Mouse (Mus musculus) embryonic facial prominence, embryonic 12.5 days (tissue): Measurements from ENCODE around the gene Hoxc6. TPM values are rescaled to one million over a fixed set of nuclear protein-coding genes. Genes with fewer than 3 reads are reported as not detected.

Experiments used
- ATAC-seq: fragments of 200-750 bp; cut with Nextera tagmentation; 2 replicates; pipeline ENCODE4 v1.8.0; 2017; ENCODE audit not compliant: insufficient number of reproducible peaks, insufficient read depth, low FRiP score, low TSS enrichment
- H3K27ac ChIP-seq: fragments of 300-500 bp; sonication (generic); 2 replicates; pipeline ENCODE4 v1.5.1; 2016; ENCODE audit warnings: mild to moderate bottlenecking
- H3K27me3 ChIP-seq: fragments of 300-500 bp; sonication (generic); 2 replicates; pipeline ENCODE4 v1.6.1; 2016; ENCODE audit warnings: mild to moderate bottlenecking, moderate library complexity
- H3K36me3 ChIP-seq: fragments of 300-500 bp; sonication (generic); 2 replicates; pipeline ENCODE4 v1.6.1; 2016; ENCODE audit warnings: mild to moderate bottlenecking
- H3K4me1 ChIP-seq: fragments of 300-500 bp; sonication (generic); 2 replicates; pipeline ENCODE4 v1.6.1; 2016
- H3K4me2 ChIP-seq: fragments of 300-500 bp; sonication (generic); replicated peaks from 2 replicates; pipeline ENCODE4 v1.6.1; 2016; ENCODE audit warnings: mild to moderate bottlenecking, moderate library complexity
- H3K4me3 ChIP-seq: fragments of 300-500 bp; sonication (generic); 2 replicates; pipeline ENCODE4 v1.5.1; 2016; ENCODE audit warnings: mild to moderate bottlenecking
- H3K9ac ChIP-seq: fragments of 300-500 bp; sonication (generic); 2 replicates; pipeline ENCODE4 v1.6.1; 2016; ENCODE audit warnings: mild to moderate bottlenecking, moderate library complexity
- H3K9me3 ChIP-seq: fragments of 300-500 bp; sonication (generic); 2 replicates; pipeline ENCODE4 v1.6.1; 2016; ENCODE audit warnings: mild to moderate bottlenecking, moderate library complexity
- WGBS: fragments of 180-500 bp; shearing (Covaris S2); methylation state at CpG from one replicate; pipeline ENCODE4 v1.1.7; 2016; 5-methylcytosine and 5-hydroxymethylcytosine counted together
- polyA plus RNA-seq: library from polyadenylated mRNA; unstranded; fragments of >200 nt; fragmentation: Nextera tagmentation; extraction: Ambion mirVana; gene quantifications from 2 replicates; pipeline ENCODE4 v1.2.1, GENCODE M21; 2016

Hoxc6 gene
- polyA plus RNA-seq, 1 experiment from 2014 or later = not detected

- Histone ChIP-seq H3K27me3 (peaks cover 99% of the 10 kb centered on the region), H3K9me3 (no peaks in the 10 kb centered on the region), H3K36me3 (no peaks in the 10 kb centered on the region), H3K4me1 (no peaks in the 10 kb centered on the region), H3K4me3 (no peak overlapping the region), H3K9ac (no peak overlapping the region), H3K4me2 (no peak overlapping the region), H3K27ac (no peak overlapping the region)
- ATAC-seq = no peak
- WGBS = 0% methylated on average over 14 of the region's 14 CpGs
Measured at GRCm38 (mm10) chr15:103035548-103035881, 37.5 kb downstream of the Hoxc6 start.

DNA sequence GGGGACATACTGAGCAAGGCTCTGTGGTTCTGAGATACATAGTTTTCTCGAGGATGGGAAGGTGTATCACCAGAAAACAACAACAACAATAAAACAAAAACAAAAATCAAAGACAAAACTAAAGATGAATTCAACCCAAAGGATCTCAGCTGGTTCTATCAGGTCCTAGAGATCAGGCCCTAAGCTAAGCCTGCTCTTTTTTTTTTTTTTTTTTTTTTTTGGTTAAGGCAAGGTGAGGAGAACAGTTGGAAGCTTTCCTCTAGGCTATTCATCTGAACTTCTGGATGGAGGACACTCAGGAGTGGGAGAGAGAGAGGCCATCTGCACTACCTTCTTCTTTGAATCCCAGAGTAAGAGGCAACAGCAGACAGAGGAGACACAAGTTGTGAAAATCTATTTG lies 39.5 kb downstream of the Hoxc6 start:
- H3K27ac ChIP-seq = no peak overlapping the region
- H3K4me2 ChIP-seq = no peak overlapping the region
- H3K9me3 ChIP-seq = no peaks in the 10 kb centered on the region
- H3K36me3 ChIP-seq = no peaks in the 10 kb centered on the region
- no peaks in the 10 kb centered on the region for H3K4me1 ChIP-seq
- H3K4me3 ChIP-seq = no peak overlapping the region
- ATAC-seq = no peak
- WGBS = 11% methylated on average over 1 of the region's 1 CpGs
- no peak overlapping the region for H3K9ac ChIP-seq
- H3K27me3 ChIP-seq = peaks cover 100% of the 10 kb centered on the region

GRCm38 (mm10) chr15:103038701-103039480 lies 40.8 kb downstream of the Hoxc6 start:
- H3K36me3 ChIP-seq = no peaks in the 10 kb centered on the region
- ATAC-seq = no peak
- H3K27ac ChIP-seq = no peak overlapping the region
- H3K9me3 ChIP-seq = no peaks in the 10 kb centered on the region
- H3K9ac ChIP-seq = no peak overlapping the region
- WGBS = 8% methylated on average over 10 of the region's 10 CpGs
- H3K27me3 ChIP-seq = peaks cover 100% of the 10 kb centered on the region
- no peak overlapping the region for H3K4me3 ChIP-seq
- H3K4me2 ChIP-seq = no peak overlapping the region
- no peaks in the 10 kb centered on the region for H3K4me1 ChIP-seq

DNA sequence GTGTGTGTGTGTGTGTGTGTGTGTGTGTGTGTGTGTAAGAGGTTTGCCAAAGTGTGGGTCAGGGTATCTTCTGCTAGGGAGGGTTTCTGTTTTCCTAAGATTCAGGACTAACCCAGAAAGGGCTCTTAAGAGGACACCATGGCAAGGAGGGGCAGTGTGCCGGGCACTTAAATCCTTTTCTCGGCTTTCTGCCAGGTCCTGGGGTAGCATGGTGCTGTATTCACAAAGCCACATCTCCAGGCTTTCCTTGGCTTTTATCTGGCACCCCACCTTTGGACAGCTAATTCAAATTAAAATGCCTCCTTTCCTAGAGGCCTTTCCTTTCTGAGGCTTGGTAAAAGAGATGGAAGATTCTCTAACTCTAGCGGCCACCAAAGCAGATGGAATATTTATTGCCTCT lies 41.6 kb downstream of the Hoxc6 start:
- Histone ChIP-seq H3K27me3 (peaks cover 100% of the 10 kb centered on the region), H3K9ac (no peak overlapping the region), H3K4me2 (no peak overlapping the region), H3K36me3 (no peaks in the 10 kb centered on the region), H3K9me3 (no peaks in the 10 kb centered on the region), H3K4me3 (no peak overlapping the region), H3K4me1 (no peaks in the 10 kb centered on the region), H3K27ac (no peak overlapping the region)
- ATAC-seq = no peak
- 6% methylated on average over 3 of the region's 3 CpGs for WGBS

DNA sequence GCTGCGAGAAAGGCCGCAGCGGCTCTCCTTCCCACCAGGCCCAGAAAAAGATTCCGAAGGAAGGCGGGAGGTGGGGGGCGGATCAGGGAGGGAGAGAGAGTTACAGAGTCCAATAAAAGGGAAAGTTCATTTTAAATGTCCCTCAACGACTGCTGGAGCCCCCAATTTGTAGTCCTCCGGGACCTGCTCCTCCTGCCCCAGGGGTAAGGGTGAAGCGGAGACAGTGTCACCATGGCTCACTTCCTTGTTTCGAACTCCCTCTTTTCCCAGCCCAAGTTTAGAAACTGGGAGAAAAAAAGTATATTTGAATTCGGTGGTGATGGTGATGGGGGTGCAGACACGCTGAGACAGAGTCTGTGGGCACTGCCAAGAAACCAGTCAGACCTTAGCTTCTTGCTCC lies 42.5 kb downstream of the Hoxc6 start:
- Histone ChIP-seq H3K4me1 (no peaks in the 10 kb centered on the region), H3K36me3 (no peaks in the 10 kb centered on the region), H3K9ac (no peak overlapping the region), H3K9me3 (no peaks in the 10 kb centered on the region; the same call in 1 of the 2 replicates), H3K4me3 (no peak overlapping the region), H3K27me3 (peaks cover 98% of the 10 kb centered on the region), H3K27ac (no peak overlapping the region), H3K4me2 (no peak overlapping the region)
- no peak for ATAC-seq
- WGBS = 2% methylated on average over 12 of the region's 12 CpGs

DNA sequence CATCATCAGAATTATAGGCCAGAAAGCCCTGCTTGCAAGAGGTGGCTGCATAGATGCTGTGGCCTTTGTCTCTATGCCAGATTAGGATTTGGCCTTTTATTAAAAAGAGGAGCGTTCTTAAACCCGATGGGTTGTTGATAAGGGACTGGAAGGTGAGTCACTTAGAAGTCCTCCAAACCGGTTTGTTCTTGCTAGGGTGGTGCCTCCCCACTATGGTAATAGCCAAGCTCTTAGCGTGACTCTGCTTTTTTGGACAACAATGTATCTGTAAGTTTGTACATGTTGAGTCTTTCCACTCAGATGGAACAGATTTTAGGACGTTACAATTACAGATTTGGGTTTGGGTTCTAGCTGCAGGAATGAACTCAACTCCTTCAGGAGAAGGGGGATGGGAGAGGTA lies 43.6 kb downstream of the Hoxc6 start:
- no peak overlapping the region for H3K27ac ChIP-seq
- no peak overlapping the region for H3K9ac ChIP-seq
- H3K4me2 ChIP-seq = no peak overlapping the region
- no peaks in the 10 kb centered on the region for H3K36me3 ChIP-seq
- H3K4me3 ChIP-seq = no peak overlapping the region
- peaks cover 94% of the 10 kb centered on the region for H3K27me3 ChIP-seq
- WGBS = 10% methylated on average over 5 of the region's 5 CpGs
- no peaks in the 10 kb centered on the region; the same call in 1 of the 2 replicates for H3K9me3 ChIP-seq
- ATAC-seq = no peak
- no peaks in the 10 kb centered on the region for H3K4me1 ChIP-seq

GRCm38 (mm10) chr15:103042209-103042608 lies 44.2 kb downstream of the Hoxc6 start:
- peaks cover 91% of the 10 kb centered on the region for H3K27me3 ChIP-seq
- 0% methylated on average over 1 of the region's 1 CpGs for WGBS
- no peak overlapping the region for H3K9ac ChIP-seq
- no peak overlapping the region for H3K4me2 ChIP-seq
- no peak overlapping the region for H3K4me3 ChIP-seq
- H3K27ac ChIP-seq = no peak overlapping the region
- H3K9me3 ChIP-seq = no peaks in the 10 kb centered on the region; the same call in 1 of the 2 replicates
- H3K4me1 ChIP-seq = no peaks in the 10 kb centered on the region
- H3K36me3 ChIP-seq = no peaks in the 10 kb centered on the region
- ATAC-seq = no peak

GRCm38 (mm10) chr15:103051670-103052069 lies 53.6 kb downstream of the Hoxc6 start:
- no peaks in the 10 kb centered on the region for H3K9me3 ChIP-seq
- WGBS = 41% methylated on average over 2 of the region's 2 CpGs
- no peak overlapping the region for H3K9ac ChIP-seq
- H3K4me3 ChIP-seq = no peak overlapping the region
- no peak overlapping the region for H3K4me2 ChIP-seq
- no peaks in the 10 kb centered on the region for H3K36me3 ChIP-seq
- no peaks in the 10 kb centered on the region for H3K4me1 ChIP-seq
- ATAC-seq = no peak
- no peak overlapping the region for H3K27ac ChIP-seq
- H3K27me3 ChIP-seq = peaks cover 85% of the 10 kb centered on the region

- no peaks in the 10 kb centered on the region for H3K4me1 ChIP-seq
- H3K36me3 ChIP-seq = no peaks in the 10 kb centered on the region
- no peak overlapping the region for H3K9ac ChIP-seq
- H3K27me3 ChIP-seq = peaks cover 85% of the 10 kb centered on the region
- no peak overlapping the region for H3K27ac ChIP-seq
- no peaks in the 10 kb centered on the region for H3K9me3 ChIP-seq
- no peak for ATAC-seq
- no peak overlapping the region for H3K4me2 ChIP-seq
- no peak overlapping the region for H3K4me3 ChIP-seq
Measured at GRCm38 (mm10) chr15:103053210-103053609, 55.2 kb downstream of the Hoxc6 start.

DNA sequence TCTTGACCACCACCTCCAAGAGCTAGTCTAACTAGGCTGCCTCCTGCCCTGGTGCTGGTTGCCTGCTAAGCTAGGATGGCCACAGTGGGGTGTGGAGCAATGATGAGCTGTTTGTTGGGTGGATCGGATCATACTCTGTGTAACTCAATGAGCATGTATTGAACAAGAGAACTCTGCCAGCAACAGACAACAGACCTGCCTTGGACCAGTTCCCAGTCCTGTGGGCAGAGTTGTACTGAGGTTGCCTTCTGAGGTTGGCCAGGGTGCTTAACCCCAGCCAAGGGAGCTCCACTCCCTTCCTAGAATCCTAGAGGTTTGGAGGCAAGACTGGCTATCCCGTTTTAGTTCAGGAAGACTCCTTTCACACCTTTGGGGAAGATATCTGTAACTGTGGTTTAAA lies 58.3 kb downstream of the Hoxc6 start:
- peaks cover 84% of the 10 kb centered on the region for H3K27me3 ChIP-seq
- no peaks in the 10 kb centered on the region for H3K9me3 ChIP-seq
- WGBS = 44% methylated on average over 2 of the region's 2 CpGs
- no peak for ATAC-seq
- H3K9ac ChIP-seq = no peak overlapping the region
- H3K27ac ChIP-seq = no peak overlapping the region
- H3K36me3 ChIP-seq = no peaks in the 10 kb centered on the region
- H3K4me3 ChIP-seq = no peak overlapping the region
- no peaks in the 10 kb centered on the region for H3K4me1 ChIP-seq
- H3K4me2 ChIP-seq = no peak overlapping the region

GRCm38 (mm10) chr15:103058715-103059114 lies 60.7 kb downstream of the Hoxc6 start:
- no peak overlapping the region for H3K27ac ChIP-seq
- H3K36me3 ChIP-seq = no peaks in the 10 kb centered on the region
- H3K4me2 ChIP-seq = no peak overlapping the region
- 1% methylated on average over 12 of the region's 12 CpGs for WGBS
- no peak for ATAC-seq
- no peaks in the 10 kb centered on the region for H3K4me1 ChIP-seq
- peaks cover 92% of the 10 kb centered on the region for H3K27me3 ChIP-seq
- no peak overlapping the region for H3K4me3 ChIP-seq
- H3K9ac ChIP-seq = no peak overlapping the region
- H3K9me3 ChIP-seq = no peaks in the 10 kb centered on the region

GRCm38 (mm10) chr15:103059393-103059992 lies 61.4 kb downstream of the Hoxc6 start:
- ATAC-seq = no peak
- no peaks in the 10 kb centered on the region for H3K4me1 ChIP-seq
- no peak overlapping the region for H3K9ac ChIP-seq
- no peak overlapping the region for H3K4me2 ChIP-seq
- no peak overlapping the region for H3K27ac ChIP-seq
- H3K9me3 ChIP-seq = no peaks in the 10 kb centered on the region
- H3K27me3 ChIP-seq = peaks cover 92% of the 10 kb centered on the region
- no peak overlapping the region for H3K4me3 ChIP-seq
- H3K36me3 ChIP-seq = no peaks in the 10 kb centered on the region
- under 1% methylated on average over 21 of the region's 21 CpGs for WGBS
